Mouse (Mus musculus) liver, embryonic 15.5 days (tissue): ENCODE results near the gene Iqcn. TPM values are rescaled to one million over a fixed set of nuclear protein-coding genes. Genes with fewer than 3 reads are reported as not detected.
A peak's percentile ranks its signal among the peaks of the same experiment; 100 is the strongest.

Source experiments
- ATAC-seq: fragments of 200-750 bp; cut with Nextera tagmentation; 2 replicates; pipeline ENCODE4 v1.8.0; 2017; ENCODE audit warnings: moderate number of reproducible peaks, mild to moderate bottlenecking, moderate library complexity; ENCODE audit not compliant: insufficient read depth
- H3K27ac ChIP-seq: fragments of 300-500 bp; sonication (generic); replicated peaks from 2 replicates; pipeline ENCODE4 v1.5.1; 2015; ENCODE audit warnings: mild to moderate bottlenecking, inconsistent platforms
- H3K27me3 ChIP-seq: fragments of 300-500 bp; sonication (generic); 2 replicates; pipeline ENCODE4 v1.6.1; 2015; ENCODE audit warnings: mild to moderate bottlenecking, inconsistent platforms
- H3K36me3 ChIP-seq: fragments of 300-500 bp; sonication (generic); replicated peaks from 2 replicates; pipeline ENCODE4 v1.6.1; 2015; ENCODE audit warnings: moderate library complexity, mild to moderate bottlenecking, inconsistent platforms
- H3K4me1 ChIP-seq: fragments of 300-500 bp; sonication (generic); replicated peaks from 2 replicates; pipeline ENCODE4 v1.6.1; 2015; ENCODE audit warnings: inconsistent platforms
- H3K4me2 ChIP-seq: fragments of 300-500 bp; sonication (generic); 2 replicates; pipeline ENCODE4 v1.6.1; 2015; ENCODE audit warnings: moderate library complexity, mild to moderate bottlenecking, inconsistent platforms
- H3K4me3 ChIP-seq: fragments of 300-500 bp; sonication (generic); replicated peaks from 2 replicates; pipeline ENCODE4 v1.5.1; 2015; ENCODE audit warnings: mild to moderate bottlenecking, inconsistent platforms
- H3K9ac ChIP-seq: fragments of 300-500 bp; sonication (generic); 2 replicates; pipeline ENCODE4 v1.6.1; 2015; ENCODE audit warnings: moderate library complexity, mild to moderate bottlenecking, inconsistent platforms
- H3K9me3 ChIP-seq: fragments of 300-500 bp; sonication (generic); replicated peaks from 2 replicates; pipeline ENCODE4 v1.6.1; 2016; ENCODE audit warnings: inconsistent platforms
- WGBS: fragments of 180-500 bp; shearing (Covaris S2); methylation state at CpG from one replicate; pipeline ENCODE4 v1.1.7; 2015; ENCODE audit warnings: mixed read lengths; ENCODE audit not compliant: insufficient replicate concordance; 5-methylcytosine and 5-hydroxymethylcytosine counted together
- polyA plus RNA-seq: library from polyadenylated mRNA; unstranded; fragments of >200 nt; fragmentation: Nextera tagmentation; extraction: Ambion mirVana; gene quantifications from 2 replicates; pipeline ENCODE4 v1.2.1, GENCODE M21; 2015

Gene Iqcn
- 0.01 and 0.02 TPM in 2 replicates for polyA plus RNA-seq

- peaks cover 30% of the 10 kb centered on the region for H3K4me1 ChIP-seq
- no peak within 1 kb of the TSS for H3K27ac ChIP-seq
- H3K9ac ChIP-seq = no peak within 1 kb of the TSS
- H3K4me2 ChIP-seq = no peak within 1 kb of the TSS
- 78% methylated on average over 3 of the region's 3 CpGs for WGBS
- ATAC-seq = no peak
- no peaks in the 10 kb centered on the region for H3K9me3 ChIP-seq
- H3K36me3 ChIP-seq = no peaks in the 10 kb centered on the region
- H3K4me3 ChIP-seq = no peak within 1 kb of the TSS
- 0 out of 2 replicates have a peak, but pooled peaks cover 7% of the 10 kb centered on the region for H3K27me3 ChIP-seq
Measured at GRCm38 (mm10) chr8:70703287-70703686, at the start of gene Iqcn. TSS of gene Iqcn (plus strand) at chr8:70703457.

DNA sequence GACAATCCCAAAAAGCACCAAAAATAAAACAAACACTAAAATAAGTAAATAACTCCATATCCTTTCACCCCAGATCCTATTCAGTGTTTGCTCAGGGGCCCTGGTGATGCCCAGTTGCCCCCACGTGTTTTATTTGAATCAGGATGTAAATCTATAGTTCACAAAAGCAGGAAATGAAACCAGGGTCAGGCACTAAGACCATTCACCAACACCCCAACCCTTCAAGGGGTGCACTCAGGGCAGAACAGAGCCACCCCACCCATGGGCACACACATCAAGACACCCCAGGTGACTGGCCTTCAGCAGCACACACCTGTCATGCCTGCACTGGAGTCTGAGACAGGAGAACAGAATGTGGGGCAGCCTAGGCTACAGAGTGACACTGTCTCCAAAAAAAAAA is 49.1 kb upstream of the Iqcn start:
- Histone ChIP-seq H3K9me3 (no peaks in the 10 kb centered on the region), H3K9ac (no peak overlapping the region), H3K4me2 (no peak overlapping the region), H3K27ac (no peak overlapping the region), H3K4me1 (peaks cover 39% of the 10 kb centered on the region), H3K4me3 (no peak overlapping the region), H3K27me3 (no peaks in the 10 kb centered on the region), H3K36me3 (peaks cover 57% of the 10 kb centered on the region)
- ATAC-seq = no peak
- 31% methylated on average over 1 of the region's 1 CpGs for WGBS

- Histone ChIP-seq H3K4me1 (peaks cover 41% of the 10 kb centered on the region), H3K27me3 (no peaks in the 10 kb centered on the region), H3K9ac (no peak overlapping the region), H3K9me3 (no peaks in the 10 kb centered on the region), H3K4me3 (no peak overlapping the region), H3K36me3 (peaks cover 44% of the 10 kb centered on the region), H3K27ac (no peak overlapping the region), H3K4me2 (no peak overlapping the region)
- 75% methylated on average over 2 of the region's 2 CpGs for WGBS
- ATAC-seq = no peak
Measured at GRCm38 (mm10) chr8:70655469-70655868, 47.8 kb upstream of the Iqcn start.

GRCm38 (mm10) chr8:70656193-70656790 is 47.0 kb upstream of the Iqcn start:
- Histone ChIP-seq H3K27me3 (no peaks in the 10 kb centered on the region), H3K27ac (no peak overlapping the region), H3K9me3 (no peaks in the 10 kb centered on the region), H3K36me3 (peaks cover 36% of the 10 kb centered on the region), H3K4me3 (no peak overlapping the region), H3K4me1 (peaks cover 49% of the 10 kb centered on the region), H3K9ac (no peak overlapping the region), H3K4me2 (no peak overlapping the region)
- WGBS = 77% methylated on average over 13 of the region's 13 CpGs
- ATAC-seq = no peak

DNA sequence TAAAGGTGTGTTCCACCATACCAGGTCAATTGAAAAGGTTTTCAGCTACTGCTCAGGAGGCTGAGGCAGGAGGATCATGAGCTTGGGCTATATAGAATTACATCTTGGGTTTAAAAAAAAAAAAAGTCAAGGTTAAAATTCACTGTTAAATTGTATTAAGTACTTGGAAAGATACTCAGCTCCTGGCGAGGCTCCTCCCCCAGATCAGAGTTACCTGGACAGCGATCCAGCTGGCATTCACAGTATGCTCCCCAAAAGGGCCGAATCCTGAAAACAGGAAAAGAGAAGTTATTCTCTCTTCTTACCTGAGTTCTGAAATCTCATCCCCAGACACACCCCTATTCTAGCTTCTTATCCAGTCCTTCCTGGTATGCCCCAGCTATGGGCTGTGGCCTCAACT is 46.0 kb upstream of the Iqcn start:
- ATAC-seq = no peak
- Histone ChIP-seq H3K27ac (no peak overlapping the region), H3K9me3 (no peaks in the 10 kb centered on the region), H3K4me3 (no peak overlapping the region), H3K4me1 (peaks cover 53% of the 10 kb centered on the region), H3K9ac (no peak overlapping the region), H3K27me3 (no peaks in the 10 kb centered on the region), H3K4me2 (no peak overlapping the region), H3K36me3 (peaks cover 27% of the 10 kb centered on the region; the same call in 1 of the 2 replicates)
- WGBS = 77% methylated on average over 3 of the region's 3 CpGs

DNA sequence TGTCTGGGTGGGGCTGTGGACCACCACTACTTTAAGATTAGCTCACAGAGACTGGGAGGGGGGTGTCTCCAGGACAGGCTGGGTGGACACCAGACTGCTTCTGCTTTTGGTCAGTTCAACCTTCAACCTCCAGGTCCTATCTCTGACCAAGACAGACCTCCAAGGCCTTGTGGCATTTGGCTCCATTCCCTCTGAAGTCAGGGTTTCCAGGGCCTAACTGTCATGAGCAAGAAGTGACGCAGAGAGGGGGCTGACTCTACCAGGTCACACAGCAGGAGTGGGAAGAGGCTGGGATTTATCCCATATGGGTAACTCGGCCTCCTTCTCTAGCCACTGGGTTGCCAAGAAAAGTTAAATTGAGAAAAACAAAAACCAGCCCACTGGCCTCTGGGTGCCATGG is 45.5 kb upstream of the Iqcn start:
- H3K9me3 ChIP-seq = no peaks in the 10 kb centered on the region
- no peak overlapping the region for H3K27ac ChIP-seq
- WGBS = 81% methylated on average over 2 of the region's 2 CpGs
- H3K36me3 ChIP-seq = peaks cover 23% of the 10 kb centered on the region; the same call in 1 of the 2 replicates
- H3K9ac ChIP-seq = no peak overlapping the region
- ATAC-seq = no peak
- H3K27me3 ChIP-seq = no peaks in the 10 kb centered on the region
- peaks cover 53% of the 10 kb centered on the region for H3K4me1 ChIP-seq
- peak overlapping the region; percentile 89 for H3K4me2 ChIP-seq
- no peak overlapping the region for H3K4me3 ChIP-seq

- WGBS = 2% methylated on average over 31 of the region's 31 CpGs
- Histone ChIP-seq H3K4me1 (peaks cover 52% of the 10 kb centered on the region), H3K27me3 (no peaks in the 10 kb centered on the region), H3K27ac (peak overlapping the region; percentile 82), H3K9ac (peak overlapping the region; percentile 83), H3K4me2 (peak overlapping the region; percentile 89), H3K36me3 (peaks cover 23% of the 10 kb centered on the region; the same call in 1 of the 2 replicates), H3K4me3 (peak overlapping the region; percentile 71), H3K9me3 (no peaks in the 10 kb centered on the region)
- ATAC-seq = peak; percentile 62
Measured at GRCm38 (mm10) chr8:70658897-70659603, 44.2 kb upstream of the Iqcn start.

DNA sequence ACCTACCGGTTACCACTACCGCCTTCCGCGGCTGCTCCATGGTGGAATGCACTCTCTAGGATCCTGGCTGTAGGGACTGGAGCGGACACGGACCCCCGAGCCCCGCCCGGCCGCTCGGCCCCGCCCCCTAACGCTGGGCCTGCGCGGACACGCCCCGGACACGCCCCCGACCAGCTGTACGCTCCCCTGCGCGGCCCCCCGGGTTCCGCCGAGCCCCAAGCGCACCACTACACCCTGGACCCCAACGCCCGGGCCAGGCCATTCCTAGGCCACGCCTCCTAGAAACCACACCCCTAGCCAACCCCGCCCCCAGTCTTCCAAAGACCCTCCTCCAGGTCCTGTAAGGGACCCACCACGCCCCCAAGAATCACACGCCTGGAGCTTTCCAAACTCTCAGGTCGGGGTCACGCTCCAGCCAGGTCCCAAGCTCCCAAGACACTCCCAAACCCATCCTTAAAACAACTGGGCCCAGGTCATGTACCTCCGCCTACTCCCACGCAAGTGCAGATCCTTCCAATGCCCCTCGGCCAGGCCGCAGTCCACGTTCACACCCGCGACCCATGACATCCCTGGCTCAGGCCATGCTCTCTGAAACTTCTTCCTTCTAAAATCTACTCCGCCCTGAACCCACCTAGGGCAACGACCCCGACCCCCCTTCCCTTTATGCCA is 43.5 kb upstream of the Iqcn start:
- H3K4me3 ChIP-seq = peak overlapping the region; percentile 71
- no peaks in the 10 kb centered on the region for H3K9me3 ChIP-seq
- WGBS = under 1% methylated on average over 44 of the region's 44 CpGs
- ATAC-seq = peak; percentile 91
- peaks cover 45% of the 10 kb centered on the region for H3K4me1 ChIP-seq
- H3K27me3 ChIP-seq = no peaks in the 10 kb centered on the region
- peak overlapping the region; percentile 83 for H3K9ac ChIP-seq
- peaks cover 20% of the 10 kb centered on the region; the same call in 1 of the 2 replicates for H3K36me3 ChIP-seq
- peak overlapping the region; percentile 82 for H3K27ac ChIP-seq
- peak overlapping the region; percentile 89 for H3K4me2 ChIP-seq

GRCm38 (mm10) chr8:70660273-70660725 is 43.0 kb upstream of the Iqcn start, which contains the start of gene Pgpep1:
TSS of gene Pgpep1 (minus strand) at chr8:70660388.
- peak within 1 kb of the TSS; percentile 89 for H3K4me2 ChIP-seq
- H3K27me3 ChIP-seq = no peaks in the 10 kb centered on the region
- H3K27ac ChIP-seq = peak within 1 kb of the TSS; percentile 82
- H3K36me3 ChIP-seq = peaks cover 16% of the 10 kb centered on the region; the same call in 1 of the 2 replicates
- peaks cover 46% of the 10 kb centered on the region for H3K4me1 ChIP-seq
- peak within 1 kb of the TSS; percentile 83 for H3K9ac ChIP-seq
- H3K4me3 ChIP-seq = peak within 1 kb of the TSS; percentile 71
- ATAC-seq = peak; percentile 41
- 6% methylated on average over 14 of the region's 14 CpGs for WGBS
- H3K9me3 ChIP-seq = no peaks in the 10 kb centered on the region

DNA sequence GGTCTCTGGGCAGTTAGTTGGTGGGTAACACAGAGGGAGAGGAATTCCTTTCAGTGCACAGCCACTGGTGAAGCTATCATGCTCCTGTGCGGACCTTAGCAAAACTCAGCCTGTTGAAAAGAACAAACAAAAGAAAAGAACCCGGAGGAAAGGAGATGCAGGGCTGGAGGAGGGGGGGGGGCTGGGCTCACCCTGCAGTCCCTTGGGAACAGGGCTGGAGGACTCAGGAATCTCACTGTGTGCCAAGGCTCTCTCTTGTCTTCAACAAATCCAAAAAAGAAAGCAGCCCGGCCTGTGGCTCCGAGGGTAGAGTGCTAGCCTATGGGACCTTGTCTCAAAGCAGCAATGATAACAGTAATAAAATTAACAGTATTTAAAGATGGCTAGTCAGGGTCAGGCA is 39.6 kb upstream of the Iqcn start:
- H3K4me1 ChIP-seq = peaks cover 49% of the 10 kb centered on the region
- H3K27ac ChIP-seq = no peak overlapping the region
- H3K36me3 ChIP-seq = no peaks in the 10 kb centered on the region
- 65% methylated on average over 4 of the region's 4 CpGs for WGBS
- H3K4me3 ChIP-seq = no peak overlapping the region
- no peak overlapping the region for H3K9ac ChIP-seq
- H3K9me3 ChIP-seq = no peaks in the 10 kb centered on the region
- no peaks in the 10 kb centered on the region for H3K27me3 ChIP-seq
- no peak for ATAC-seq
- H3K4me2 ChIP-seq = no peak overlapping the region

- Histone ChIP-seq H3K27ac (no peak overlapping the region), H3K9ac (no peak overlapping the region), H3K4me3 (no peak overlapping the region), H3K9me3 (no peaks in the 10 kb centered on the region), H3K27me3 (no peaks in the 10 kb centered on the region), H3K4me2 (no peak overlapping the region), H3K36me3 (no peaks in the 10 kb centered on the region), H3K4me1 (peaks cover 39% of the 10 kb centered on the region)
- WGBS = 62% methylated on average over 3 of the region's 3 CpGs
- ATAC-seq = no peak
Measured at GRCm38 (mm10) chr8:70664631-70665030, 38.6 kb upstream of the Iqcn start.
